Comparison of ENCODE assay signal across 8 mouse cellular contexts in genomic region chr5:100536638-100537037, GRCm38 (mm10). TPM values are rescaled to one million over a fixed set of nuclear protein-coding genes. Genes with fewer than 3 reads are reported as not detected.
A peak's percentile ranks its signal among the peaks of the same experiment; 100 is the strongest.
DNase-seq lines count a peak whose midpoint lies in the region; ATAC-seq and TF ChIP-seq lines count a peak whose summit lies in the region.

No protein-coding gene starts in this region.

- no peaks in the 10 kb centered on the region for H3K27me3 ChIP-seq in liver, embryonic 12.5 days (replicated peaks)
- H3K27me3 ChIP-seq in spleen, adult 2 months (ENCODE audit: control insufficient read depth, insufficient read depth, low read length), result no peaks in the 10 kb centered on the region

- H3K9ac ChIP-seq in liver, embryonic 12.5 days, result no peak overlapping the region

- H3K4me2 ChIP-seq in liver, embryonic 12.5 days, result no peak overlapping the region

- WGBS in liver, embryonic 12.5 days (ENCODE audit: insufficient replicate concordance), result 76% methylated on average over 3 of the region's 3 CpGs
- WGBS in spleen, adult 2 months, result 75% methylated on average over 3 of the region's 3 CpGs

- TF ChIP-seq CTCF in cortical plate, adult 2 months (IDR thresholded peaks at IDR 0.05; ENCODE audit: extremely low read depth, insufficient read depth, low read length), result peak; percentile 36; the same call in 1 of the 2 replicates
- TF ChIP-seq CTCF in spleen, adult 2 months (IDR thresholded peaks at IDR 0.05; ENCODE audit: extremely low read depth, insufficient read depth, insufficient read length, insufficient replicate concordance), result peak; percentile 13; the same call in 1 of the 2 replicates

- intact Hi-C loops in left cerebral cortex, postnatal 14 days (cut with DNase I), result loop anchor here (5.0 kb wide), 1 partner anchor 164 kb away; no protein-coding TSS in a partner anchor

- H3K4me3 ChIP-seq in liver, embryonic 12.5 days, result no peak overlapping the region
- no peak overlapping the region for H3K4me3 ChIP-seq in cortical plate, adult 2 months (ENCODE audit: insufficient read depth, low read length)
- no peak overlapping the region for H3K4me3 ChIP-seq in spleen, adult 2 months (ENCODE audit: extremely low read depth, insufficient read depth, insufficient read length)

- ATAC-seq in liver, embryonic 12.5 days, result no peak

- no peak for TF ChIP-seq POLR2A in cortical plate, adult 2 months (IDR thresholded peaks at IDR 0.05; ENCODE audit: extremely low read depth, insufficient read depth, low read length)
- no peak for TF ChIP-seq POLR2A in spleen, adult 2 months (IDR thresholded peaks at IDR 0.05; ENCODE audit: low read depth, low read length)

- peaks cover 82% of the 10 kb centered on the region for H3K36me3 ChIP-seq in liver, embryonic 12.5 days
- peaks cover 20% of the 10 kb centered on the region for H3K36me3 ChIP-seq in spleen, adult 2 months (ENCODE audit: control insufficient read depth, insufficient read depth, low read length)

- H3K4me1 ChIP-seq in liver, embryonic 12.5 days, result no peaks in the 10 kb centered on the region
- H3K4me1 ChIP-seq in cortical plate, adult 2 months (ENCODE audit: control insufficient read depth, insufficient read depth, low read length), result peaks cover 3% of the 10 kb centered on the region
- no peaks in the 10 kb centered on the region for H3K4me1 ChIP-seq in spleen, adult 2 months (ENCODE audit: control insufficient read depth, insufficient read depth, insufficient read length)

- H3K27ac ChIP-seq in liver, embryonic 12.5 days, result no peak overlapping the region
- H3K27ac ChIP-seq in cortical plate, adult 2 months (ENCODE audit: insufficient read depth, low read length), result no peak overlapping the region
- no peak overlapping the region for H3K27ac ChIP-seq in spleen, adult 2 months (ENCODE audit: insufficient read depth, low read length)

- no peaks in the 10 kb centered on the region for H3K9me3 ChIP-seq in liver, embryonic 12.5 days (replicated peaks)

- DNase-seq in adrenal gland, postnatal 10 days, result peak; percentile 32
- DNase-seq in adrenal gland, adult 8-10 months, result no peak
- DNase-seq in liver, result peak; percentile 33
- peak; percentile 43 to 52 for DNase-seq in left cerebral cortex, postnatal 14 days (ENCODE audit: low spot score in 2 of 2)
- DNase-seq in spleen, adult 2 months (ENCODE audit: low read depth in 1 of 2, low spot score in 2 of 2), result peak in 1 of 2 experiments; percentile 40
- DNase-seq in urinary bladder, postnatal 36 days (ENCODE audit: low spot score in 2 of 2), result no peak

RNA-seq across cellular contexts. Expression of gene Cops4, which starts 18.5 kb away (rescaled TPM):
- 10 to 100 TPM; 70.1 to 73.6 TPM for total RNA-seq in adrenal gland, postnatal 10 days (2021)
- total RNA-seq in adrenal gland, adult 8-10 months (2022), result 10 to 100 TPM; 77.6 to 83.4 (median 80.5) TPM
- 108 and 114 TPM in 2 replicates for polyA plus RNA-seq in liver, embryonic 12.5 days (2016; fragmentation: Nextera tagmentation; extraction: Ambion mirVana)
- polyA plus RNA-seq in cortical plate, adult 2 months (2012; rRNA removed), result 73.3 and 76.8 TPM in 2 replicates
- total RNA-seq in left cerebral cortex, postnatal 14 days (2021), result 10 to 100 TPM; 73.3 to 73.8 TPM
- polyA plus RNA-seq in spleen, adult 2 months (2012; rRNA removed), result 9.4 and 9.9 TPM in 2 replicates

RNA-seq across cellular contexts. Expression of gene Plac8, which starts 35.4 kb away (rescaled TPM):
- 10 to 100 TPM; 11.4 to 12.4 TPM for total RNA-seq in adrenal gland, postnatal 10 days (2021)
- total RNA-seq in adrenal gland, adult 8-10 months (2022), result 10 to 100 TPM in 2 of 4 experiments, 1 to 10 TPM in 2; 7.7 to 12.0 (median 10.2) TPM
- polyA plus RNA-seq in liver, embryonic 12.5 days (2016; fragmentation: Nextera tagmentation; extraction: Ambion mirVana), result 32.2 and 35.8 TPM in 2 replicates
- 0.55 and 0.96 TPM in 2 replicates for polyA plus RNA-seq in cortical plate, adult 2 months (2012; rRNA removed)
- total RNA-seq in left cerebral cortex, postnatal 14 days (2021), result not detected
- 322 and 350 TPM in 2 replicates for polyA plus RNA-seq in spleen, adult 2 months (2012; rRNA removed)

RNA-seq across cellular contexts. Expression of gene Lin54, which starts 36.2 kb away (rescaled TPM):
- 10 to 100 TPM; 12.6 to 13.0 TPM for total RNA-seq in adrenal gland, postnatal 10 days (2021)
- total RNA-seq in adrenal gland, adult 8-10 months (2022), result 10 to 100 TPM in 3 of 4 experiments, 1 to 10 TPM in 1; 9.6 to 14.9 (median 10.3) TPM
- 15.0 and 16.5 TPM in 2 replicates for polyA plus RNA-seq in liver, embryonic 12.5 days (2016; fragmentation: Nextera tagmentation; extraction: Ambion mirVana)
- polyA plus RNA-seq in cortical plate, adult 2 months (2012; rRNA removed), result 7.2 and 7.5 TPM in 2 replicates
- total RNA-seq in left cerebral cortex, postnatal 14 days (2021), result 10 to 100 TPM; 15.5 to 17.3 TPM
- 3.4 and 4.1 TPM in 2 replicates for polyA plus RNA-seq in spleen, adult 2 months (2012; rRNA removed)

Comparison
In these comparisons a context has a peak if more than half of its experiments do, and no peak if none do; other contexts are left out.
1. DNase-seq: peak in adrenal gland, postnatal 10 days (single experiment), liver (single experiment) and left cerebral cortex, postnatal 14 days (2 of 2); none in adrenal gland, adult 8-10 months (single experiment) and urinary bladder, postnatal 36 days (0 of 2).
2. RNA of gene Plac8, which starts 35.4 kb away (total RNA-seq): 11.4 to 12.4 TPM in adrenal gland, postnatal 10 days and 7.7 to 12.0 TPM in adrenal gland, adult 8-10 months; not detected in left cerebral cortex, postnatal 14 days; every median in the first group is over 4 times any median in the second.